Mouse (Mus musculus): ENCODE measurements around the gene Rhox3c. TPM values are rescaled to one million over a fixed set of nuclear protein-coding genes. Genes with fewer than 3 reads are reported as not detected.
"Not testable (repeated sequence)": the region's sequence is repeated elsewhere in the genome, so short reads cannot be mapped to it uniquely, and the experiment has no call there.

Rhox3c gene
- 0.21 and 0.25 TPM in 2 replicates for polyA plus RNA-seq (2012; rRNA removed)

DNA sequence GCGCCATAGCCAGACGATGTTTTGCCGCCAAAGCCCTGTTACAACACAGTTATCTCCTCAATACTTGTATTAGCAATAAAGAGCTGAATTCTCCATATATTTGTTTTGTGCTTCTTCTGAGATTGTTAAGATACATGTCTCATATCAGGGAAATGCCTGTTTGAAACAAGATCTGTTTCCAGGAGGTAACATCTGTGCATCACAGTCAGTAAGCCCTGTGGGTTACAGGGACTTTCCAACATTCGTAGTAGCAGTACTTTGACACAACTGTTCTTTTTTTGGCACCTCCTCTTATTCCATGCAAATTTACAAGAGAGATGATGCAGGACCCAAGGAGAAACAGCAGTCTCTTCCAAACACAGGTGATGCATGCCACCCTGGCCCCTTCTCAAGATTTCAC, at the start of gene Rhox3c:
Rhox3c (plus strand) TSS at position 301 of the 400 bp plus-strand sequence.
- H3K27me3 ChIP-seq (ENCODE audit: control insufficient read depth, insufficient read depth, low read length); H3K27ac ChIP-seq (ENCODE audit: control insufficient read depth, insufficient read depth, low read depth, low read length); H3K4me1 ChIP-seq (ENCODE audit: control insufficient read depth, insufficient read depth, low read length); H3K4me3 ChIP-seq (ENCODE audit: control insufficient read depth, low read depth, low read length); H3K36me3 ChIP-seq (ENCODE audit: control insufficient read depth, insufficient read depth, low read length): not testable (repeated sequence)

DNA sequence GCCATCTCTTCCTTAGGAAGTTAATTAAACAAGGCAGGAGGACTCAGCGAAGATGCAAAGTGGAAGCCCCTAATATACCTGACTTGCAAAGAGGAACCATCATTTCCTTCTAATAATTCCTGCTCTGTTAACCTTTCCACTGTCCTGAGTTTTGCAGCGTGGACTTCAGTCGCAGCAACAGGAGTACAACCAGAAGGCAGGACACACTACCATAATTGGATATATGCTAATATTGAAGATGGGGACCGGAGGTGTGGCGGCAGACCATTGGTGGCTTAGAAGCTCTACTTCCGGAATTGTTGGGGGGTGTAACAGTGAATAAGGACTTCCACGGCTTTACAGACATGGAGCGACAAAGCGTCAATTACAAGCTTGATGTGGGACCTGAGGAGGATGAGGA, 46.6 kb upstream of the Rhox3c start, which contains the start of gene Rhox2b:
Rhox2b (plus strand) TSS at position 301 of the 400 bp plus-strand sequence.
- H3K27me3 ChIP-seq (ENCODE audit: control insufficient read depth, insufficient read depth, low read length); H3K36me3 ChIP-seq (ENCODE audit: control insufficient read depth, insufficient read depth, low read length); H3K4me3 ChIP-seq (ENCODE audit: control insufficient read depth, low read depth, low read length); H3K4me1 ChIP-seq (ENCODE audit: control insufficient read depth, insufficient read depth, low read length); H3K27ac ChIP-seq (ENCODE audit: control insufficient read depth, insufficient read depth, low read depth, low read length): not testable (repeated sequence)

DNA sequence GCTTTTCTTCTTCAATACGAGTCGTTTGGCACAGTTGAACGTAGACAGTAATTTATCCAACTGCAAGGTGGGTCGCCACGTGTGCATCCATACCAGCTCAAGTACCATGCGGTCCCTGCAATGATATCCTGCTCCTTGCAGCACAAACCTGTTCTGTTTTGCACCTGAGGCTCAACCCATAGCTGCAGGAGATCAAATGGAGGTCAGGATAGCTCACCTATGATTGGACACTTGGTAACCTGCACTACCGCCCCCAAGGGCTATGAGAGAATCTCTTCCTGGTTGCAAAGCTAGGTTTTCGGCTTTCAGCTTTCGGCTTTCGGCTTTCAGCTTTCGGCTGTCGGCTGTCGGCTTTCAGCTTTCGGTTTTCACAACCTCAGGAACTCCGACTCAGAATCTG, 26.2 kb upstream of the Rhox3c start, which contains the start of gene Rhox4b:
Rhox4b (plus strand) TSS at position 301 of the 400 bp plus-strand sequence.
- not testable (repeated sequence) for H3K4me1 ChIP-seq (ENCODE audit: control insufficient read depth, insufficient read depth, low read length); H3K4me3 ChIP-seq (ENCODE audit: control insufficient read depth, low read depth, low read length); H3K27ac ChIP-seq (ENCODE audit: control insufficient read depth, insufficient read depth, low read depth, low read length); H3K27me3 ChIP-seq (ENCODE audit: control insufficient read depth, insufficient read depth, low read length); H3K36me3 ChIP-seq (ENCODE audit: control insufficient read depth, insufficient read depth, low read length)

DNA sequence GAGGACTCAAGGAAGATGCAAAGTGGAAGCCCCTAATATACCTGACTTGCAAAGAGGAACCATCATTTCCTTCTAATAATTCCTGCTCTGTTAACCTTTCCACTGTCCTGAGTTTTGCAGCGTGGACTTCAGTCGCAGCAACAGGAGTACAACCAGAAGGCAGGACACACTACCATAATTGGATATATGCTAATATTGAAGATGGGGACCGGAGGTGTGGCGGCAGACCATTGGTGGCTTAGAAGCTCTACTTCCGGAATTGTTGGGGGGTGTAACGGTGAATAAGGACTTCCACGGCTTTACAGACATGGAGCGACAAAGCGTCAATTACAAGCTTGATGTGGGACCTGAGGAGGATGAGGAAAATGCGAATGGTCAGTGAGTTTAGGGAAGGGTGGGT, 5.0 kb upstream of the Rhox3c start, which contains the start of gene Rhox2c:
Rhox2c (plus strand) TSS at position 301 of the 400 bp plus-strand sequence.
- not testable (repeated sequence) for H3K4me3 ChIP-seq (ENCODE audit: control insufficient read depth, low read depth, low read length); H3K27ac ChIP-seq (ENCODE audit: control insufficient read depth, insufficient read depth, low read depth, low read length); H3K4me1 ChIP-seq (ENCODE audit: control insufficient read depth, insufficient read depth, low read length); H3K27me3 ChIP-seq (ENCODE audit: control insufficient read depth, insufficient read depth, low read length); H3K36me3 ChIP-seq (ENCODE audit: control insufficient read depth, insufficient read depth, low read length)

DNA sequence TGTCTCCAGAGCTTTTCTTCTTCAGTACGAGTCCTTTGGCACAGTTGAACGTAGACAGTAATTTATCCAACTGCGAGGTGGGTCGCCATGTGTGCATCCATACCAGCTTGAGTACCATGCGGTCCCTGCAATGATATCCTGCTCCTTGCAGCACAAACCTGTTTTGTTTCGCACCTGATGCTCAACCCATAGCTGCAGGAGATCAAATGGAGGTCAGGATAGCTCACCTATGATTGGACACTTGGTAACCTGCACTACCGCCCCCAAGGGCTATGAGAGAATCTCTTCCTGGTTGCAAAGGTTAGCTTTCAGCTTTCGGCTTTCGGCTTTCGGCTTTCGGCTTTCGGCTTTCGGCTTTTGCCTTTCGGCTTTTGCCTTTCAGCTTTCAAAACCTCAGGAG, 21.7 kb downstream of the Rhox3c start, which contains the start of gene Rhox4c:
Rhox4c (plus strand) TSS at position 301 of the 400 bp plus-strand sequence.
- H3K27ac ChIP-seq (ENCODE audit: control insufficient read depth, insufficient read depth, low read depth, low read length); H3K4me1 ChIP-seq (ENCODE audit: control insufficient read depth, insufficient read depth, low read length); H3K4me3 ChIP-seq (ENCODE audit: control insufficient read depth, low read depth, low read length); H3K36me3 ChIP-seq (ENCODE audit: control insufficient read depth, insufficient read depth, low read length); H3K27me3 ChIP-seq (ENCODE audit: control insufficient read depth, insufficient read depth, low read length): not testable (repeated sequence)

DNA sequence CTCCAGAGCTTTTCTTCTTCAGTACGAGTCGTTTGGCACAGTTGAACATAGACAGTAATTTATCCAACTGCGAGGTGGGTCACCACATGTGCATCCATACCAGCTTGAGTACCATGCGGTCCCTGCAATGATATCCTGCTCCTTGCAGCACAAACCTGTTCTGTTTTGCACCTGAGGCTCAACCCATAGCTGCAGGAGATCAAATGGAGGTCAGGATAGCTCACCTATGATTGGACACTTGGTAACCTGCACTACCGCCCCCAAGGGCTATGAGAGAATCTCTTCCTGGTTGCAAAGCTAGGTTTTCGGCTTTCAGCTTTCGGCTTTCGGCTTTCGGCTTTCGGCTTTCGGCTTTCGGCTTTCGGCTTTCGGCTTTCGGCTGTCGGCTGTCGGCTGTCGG, 55.7 kb downstream of the Rhox3c start, which contains the start of gene Rhox4d:
Rhox4d (plus strand) TSS at position 301 of the 400 bp plus-strand sequence.
- H3K4me3 ChIP-seq (ENCODE audit: control insufficient read depth, low read depth, low read length); H3K27ac ChIP-seq (ENCODE audit: control insufficient read depth, insufficient read depth, low read depth, low read length); H3K27me3 ChIP-seq (ENCODE audit: control insufficient read depth, insufficient read depth, low read length); H3K36me3 ChIP-seq (ENCODE audit: control insufficient read depth, insufficient read depth, low read length); H3K4me1 ChIP-seq (ENCODE audit: control insufficient read depth, insufficient read depth, low read length): not testable (repeated sequence)

Other genes with a start within 250 kb of the Rhox3c start
- 9.4 and 11.8 TPM in 2 replicates for gene Gm9, start 247.5 kb upstream of the Rhox3c start, polyA plus RNA-seq (2012; rRNA removed)
- gene Rhox1, start 236.3 kb upstream of the Rhox3c start, polyA plus RNA-seq (2012; rRNA removed), result 0.73 and 0.77 TPM in 2 replicates
- 0.34 and 0.80 TPM in 2 replicates for gene Rhox2a, start 213.6 kb upstream of the Rhox3c start, polyA plus RNA-seq (2012; rRNA removed)
- gene Rhox3a, start 208.7 kb upstream of the Rhox3c start, polyA plus RNA-seq (2012; rRNA removed), result 1.4 TPM in 1 of 2 replicates, not detected in the other
- not detected in 2 replicates for gene Rhox4a, start 193.2 kb upstream of the Rhox3c start, polyA plus RNA-seq (2012; rRNA removed)
- 0.51 and 1.6 TPM in 2 replicates for gene Rhox3a2, start 78.6 kb upstream of the Rhox3c start, polyA plus RNA-seq (2012; rRNA removed)
- gene Rhox4a2, start 67.7 kb upstream of the Rhox3c start, polyA plus RNA-seq (2012; rRNA removed), result not detected in 2 replicates
- gene Rhox2b, start 46.5 kb upstream of the Rhox3c start, polyA plus RNA-seq (2012; rRNA removed), result 0.32 and 0.43 TPM in 2 replicates
- not detected in 2 replicates for gene Rhox4b, start 26.1 kb upstream of the Rhox3c start, polyA plus RNA-seq (2012; rRNA removed)
- 0.21 TPM in 1 of 2 replicates, not detected in the other for gene Rhox2c, start 4.9 kb upstream of the Rhox3c start, polyA plus RNA-seq (2012; rRNA removed)
- not detected in 2 replicates for gene Rhox4c, start 21.8 kb downstream of the Rhox3c start, polyA plus RNA-seq (2012; rRNA removed)
- gene Rhox2d, start 34.8 kb downstream of the Rhox3c start, polyA plus RNA-seq (2012; rRNA removed), result 0.17 TPM in 1 of 2 replicates, not detected in the other
- 0.19 TPM in 1 of 2 replicates, not detected in the other for gene Rhox4d, start 55.8 kb downstream of the Rhox3c start, polyA plus RNA-seq (2012; rRNA removed)
- gene Rhox2e, start 71.9 kb downstream of the Rhox3c start, polyA plus RNA-seq (2012; rRNA removed), result 0.19 and 0.31 TPM in 2 replicates
- gene Rhox3e, start 83.4 kb downstream of the Rhox3c start, polyA plus RNA-seq (2012; rRNA removed), result not detected in 2 replicates
- gene Rhox4e, start 98.8 kb downstream of the Rhox3c start, polyA plus RNA-seq (2012; rRNA removed), result not detected in 2 replicates
- gene Rhox2f, start 112.8 kb downstream of the Rhox3c start, polyA plus RNA-seq (2012; rRNA removed), result not detected in 2 replicates
- gene Rhox3f, start 122.4 kb downstream of the Rhox3c start, polyA plus RNA-seq (2012; rRNA removed), result 0.23 and 0.32 TPM in 2 replicates
- not detected in 2 replicates for gene Rhox4f, start 149.1 kb downstream of the Rhox3c start, polyA plus RNA-seq (2012; rRNA removed)
- gene Rhox3g, start 170.0 kb downstream of the Rhox3c start, polyA plus RNA-seq (2012; rRNA removed), result 0.13 TPM in 1 of 2 replicates, not detected in the other
- not detected in 2 replicates for gene Rhox2g, start 184.9 kb downstream of the Rhox3c start, polyA plus RNA-seq (2012; rRNA removed)
- not detected in 2 replicates for gene Rhox4g, start 192.7 kb downstream of the Rhox3c start, polyA plus RNA-seq (2012; rRNA removed)
- gene Rhox3h, start 210.2 kb downstream of the Rhox3c start, polyA plus RNA-seq (2012; rRNA removed), result 0.29 and 0.47 TPM in 2 replicates
- not detected in 2 replicates for gene Rhox2h, start 214.7 kb downstream of the Rhox3c start, polyA plus RNA-seq (2012; rRNA removed)